Mouse (Mus musculus) forebrain, embryonic 10.5 days (tissue): Measurements from ENCODE around the gene Cdca3. TPM values are rescaled to one million over a fixed set of nuclear protein-coding genes. Genes with fewer than 3 reads are reported as not detected.
A peak's percentile ranks its signal among the peaks of the same experiment; 100 is the strongest.
"Not testable (repeated sequence)": the region's sequence is repeated elsewhere in the genome, so short reads cannot be mapped to it uniquely, and the experiment has no call there.

Experiments
- DNase-seq: peaks from one replicate; pipeline ENCODE4 v3.0.0-alpha.2; 2017; ENCODE audit warnings: low spot score; ENCODE audit errors: extremely low spot score
- H3K27ac ChIP-seq: fragments of 300-500 bp; sonication (generic); 2 replicates; pipeline ENCODE4 v1.5.1; 2016; ENCODE audit warnings: mild to moderate bottlenecking
- H3K27me3 ChIP-seq: fragments of 300-500 bp; sonication (generic); 2 replicates; pipeline ENCODE4 v1.6.1; 2016; ENCODE audit warnings: mild to moderate bottlenecking; ENCODE audit not compliant: poor library complexity, severe bottlenecking
- H3K36me3 ChIP-seq: fragments of 300-500 bp; sonication (generic); replicated peaks from 2 replicates; pipeline ENCODE4 v1.6.1; 2016; ENCODE audit warnings: mild to moderate bottlenecking, moderate library complexity
- H3K4me1 ChIP-seq: fragments of 300-500 bp; sonication (generic); 2 replicates; pipeline ENCODE4 v1.6.1; 2016
- H3K4me3 ChIP-seq: fragments of 300-500 bp; sonication (generic); 2 replicates; pipeline ENCODE4 v1.5.1; 2016; ENCODE audit warnings: mild to moderate bottlenecking, moderate library complexity
- H3K9me3 ChIP-seq: fragments of 300-500 bp; sonication (generic); 2 replicates; pipeline ENCODE4 v1.6.1; 2016; ENCODE audit warnings: mild to moderate bottlenecking, moderate library complexity
- WGBS: fragments of 180-500 bp; shearing (Covaris S2); methylation state at CpG from one replicate; pipeline ENCODE4 v1.1.7; 2016; 5-methylcytosine and 5-hydroxymethylcytosine counted together
- polyA plus RNA-seq: library from polyadenylated mRNA; unstranded; fragments of >200 nt; fragmentation: Nextera tagmentation; extraction: Ambion mirVana; gene quantifications from 2 replicates; pipeline ENCODE4 v1.2.1, GENCODE M21; 2016

The Cdca3 gene
- polyA plus RNA-seq = 271 and 298 TPM in 2 replicates

GRCm38 (mm10) chr6:124828868-124829798 lies at the start of gene Cdca3, which contains the start of gene Usp5:
Gene Cdca3 (plus strand): TSS chr6:124829547.
Gene Usp5 (minus strand): TSS chr6:124829484.
- WGBS = under 1% methylated on average over 55 of the region's 55 CpGs
- Histone ChIP-seq H3K27ac (peak within 1 kb of the TSS; percentile 93), H3K9me3 (no peaks in the 10 kb centered on the region), H3K27me3 (no peaks in the 10 kb centered on the region), H3K36me3 (peaks cover 65% of the 10 kb centered on the region), H3K4me3 (peak within 1 kb of the TSS; percentile 74), H3K4me1 (peaks cover 55% of the 10 kb centered on the region)
- DNase-seq = peak; percentile 99

GRCm38 (mm10) chr6:124779984-124780416 lies 49.3 kb upstream of the Cdca3 start:
- H3K27ac ChIP-seq = peak overlapping the region; percentile 81
- H3K9me3 ChIP-seq = no peaks in the 10 kb centered on the region
- DNase-seq = peak; percentile 67
- 2% methylated on average over 10 of the region's 10 CpGs for WGBS
- peaks cover 30% of the 10 kb centered on the region for H3K27me3 ChIP-seq
- H3K4me3 ChIP-seq = peak overlapping the region; percentile 52
- H3K4me1 ChIP-seq = peaks cover 43% of the 10 kb centered on the region
- no peaks in the 10 kb centered on the region for H3K36me3 ChIP-seq

- peaks cover 30% of the 10 kb centered on the region for H3K27me3 ChIP-seq
- no peak overlapping the region for H3K27ac ChIP-seq
- DNase-seq = no peak
- 89% methylated on average over 7 of the region's 7 CpGs for WGBS
- H3K4me1 ChIP-seq = peaks cover 43% of the 10 kb centered on the region
- no peaks in the 10 kb centered on the region for H3K36me3 ChIP-seq
- H3K9me3 ChIP-seq = no peaks in the 10 kb centered on the region
- no peak overlapping the region for H3K4me3 ChIP-seq
Measured at GRCm38 (mm10) chr6:124780917-124781316, 48.4 kb upstream of the Cdca3 start.

- Histone ChIP-seq H3K4me3 (peak overlapping the region; percentile 29; the same call in 1 of the 2 replicates), H3K27me3 (peaks cover 30% of the 10 kb centered on the region), H3K36me3 (no peaks in the 10 kb centered on the region), H3K4me1 (peaks cover 43% of the 10 kb centered on the region), H3K9me3 (no peaks in the 10 kb centered on the region), H3K27ac (peak overlapping the region; percentile 65)
- WGBS = 26% methylated on average over 6 of the region's 6 CpGs
- peak; percentile 50 for DNase-seq
Measured at GRCm38 (mm10) chr6:124782436-124782835, 46.9 kb upstream of the Cdca3 start.

- DNase-seq = no peak
- WGBS = 67% methylated on average over 8 of the region's 8 CpGs
- Histone ChIP-seq H3K4me1 (peaks cover 12% of the 10 kb centered on the region), H3K27ac (no peak overlapping the region), H3K36me3 (0 out of 2 replicates have a peak, but pooled peaks cover 4% of the 10 kb centered on the region), H3K4me3 (no peak overlapping the region), H3K9me3 (no peaks in the 10 kb centered on the region), H3K27me3 (no peaks in the 10 kb centered on the region)
Measured at GRCm38 (mm10) chr6:124786756-124787420, 42.5 kb upstream of the Cdca3 start.

DNA sequence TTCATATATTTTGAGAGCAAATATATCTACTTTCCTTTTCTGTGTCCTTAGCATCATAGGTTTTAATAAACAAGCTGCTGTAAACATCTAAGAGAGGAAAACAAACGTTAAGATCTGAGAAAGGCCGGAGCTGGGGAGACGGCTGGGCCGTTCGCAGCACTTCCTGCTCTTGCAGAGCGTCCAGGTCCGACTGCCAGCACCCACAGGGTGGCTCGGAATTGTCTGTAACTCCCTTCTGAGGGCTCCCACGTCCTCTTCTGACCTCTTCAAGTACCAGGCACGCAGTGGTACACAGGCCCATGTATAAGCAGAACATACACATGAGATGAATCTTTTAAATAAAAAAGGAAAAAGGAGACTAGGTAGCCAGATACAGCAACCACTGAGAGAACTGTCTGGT lies 41.6 kb upstream of the Cdca3 start:
- Histone ChIP-seq H3K27me3 (no peaks in the 10 kb centered on the region), H3K36me3 (peaks cover 4% of the 10 kb centered on the region; the same call in 1 of the 2 replicates), H3K27ac (no peak overlapping the region), H3K4me1 (peaks cover 4% of the 10 kb centered on the region), H3K9me3 (no peaks in the 10 kb centered on the region), H3K4me3 (no peak overlapping the region)
- 82% methylated on average over 10 of the region's 10 CpGs for WGBS
- no peak for DNase-seq

DNA sequence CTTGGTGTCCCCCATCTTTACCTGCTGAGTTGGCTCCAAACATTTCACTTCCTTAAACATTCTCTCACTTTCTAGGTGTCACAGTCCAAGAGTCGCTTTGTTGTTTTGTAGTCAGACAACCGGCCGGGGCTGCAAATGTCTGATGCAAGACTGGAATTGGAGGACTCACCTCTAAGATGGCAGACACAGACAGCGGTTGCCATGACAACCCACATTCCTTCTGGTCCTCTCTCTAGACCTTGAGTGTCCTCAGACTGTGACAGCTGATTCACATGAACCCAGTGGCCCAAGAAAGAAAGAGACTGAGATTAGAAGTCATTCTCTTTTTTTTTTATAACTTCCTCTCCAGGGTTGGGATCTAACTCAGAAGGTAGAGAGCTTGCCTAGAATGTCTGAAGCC lies 39.8 kb upstream of the Cdca3 start:
- no peaks in the 10 kb centered on the region for H3K27me3 ChIP-seq
- H3K36me3 ChIP-seq = peaks cover 4% of the 10 kb centered on the region; the same call in 1 of the 2 replicates
- no peak overlapping the region for H3K27ac ChIP-seq
- H3K9me3 ChIP-seq = no peaks in the 10 kb centered on the region
- no peak overlapping the region for H3K4me3 ChIP-seq
- WGBS = 92% methylated on average over 4 of the region's 4 CpGs
- no peaks in the 10 kb centered on the region for H3K4me1 ChIP-seq
- no peak for DNase-seq

- no peaks in the 10 kb centered on the region for H3K4me1 ChIP-seq
- H3K36me3 ChIP-seq = peaks cover 4% of the 10 kb centered on the region; the same call in 1 of the 2 replicates
- no peak overlapping the region for H3K27ac ChIP-seq
- H3K27me3 ChIP-seq = no peaks in the 10 kb centered on the region
- DNase-seq = no peak
- WGBS = 81% methylated on average over 4 of the region's 4 CpGs
- no peaks in the 10 kb centered on the region for H3K9me3 ChIP-seq
- H3K4me3 ChIP-seq = no peak overlapping the region
Measured at GRCm38 (mm10) chr6:124790121-124790520, 39.2 kb upstream of the Cdca3 start.

GRCm38 (mm10) chr6:124791911-124792310 lies 37.4 kb upstream of the Cdca3 start:
- H3K4me3 ChIP-seq = no peak overlapping the region
- H3K9me3 ChIP-seq = no peaks in the 10 kb centered on the region
- no peaks in the 10 kb centered on the region for H3K27me3 ChIP-seq
- peaks cover 10% of the 10 kb centered on the region; the same call in 1 of the 2 replicates for H3K36me3 ChIP-seq
- no peaks in the 10 kb centered on the region for H3K4me1 ChIP-seq
- no peak overlapping the region for H3K27ac ChIP-seq
- 86% methylated on average over 3 of the region's 3 CpGs for WGBS
- DNase-seq = no peak

DNA sequence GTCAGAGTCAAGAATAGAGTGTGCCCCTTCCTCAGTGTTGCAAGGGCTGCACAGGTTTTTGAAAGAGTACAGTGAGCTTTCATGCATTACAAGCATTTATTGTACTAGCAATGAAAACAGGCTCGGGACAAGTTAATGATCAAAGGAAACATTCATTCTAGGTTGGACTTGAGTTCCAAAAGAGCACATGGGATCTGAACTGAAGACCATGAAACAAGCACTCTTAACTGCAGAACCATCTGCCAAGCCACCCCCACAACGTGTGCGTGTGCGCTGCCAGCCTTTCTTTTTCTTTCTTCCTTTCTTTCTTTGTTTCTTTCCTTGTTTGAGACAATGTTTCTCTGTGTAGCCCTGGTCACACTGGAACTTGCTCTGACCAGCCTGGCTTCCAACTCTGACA lies 33.6 kb upstream of the Cdca3 start:
- H3K36me3 ChIP-seq = peaks cover 5% of the 10 kb centered on the region; the same call in 1 of the 2 replicates
- no peaks in the 10 kb centered on the region for H3K9me3 ChIP-seq
- WGBS = 80% methylated on average over 4 of the region's 4 CpGs
- H3K4me3 ChIP-seq = no peak overlapping the region
- DNase-seq = no peak
- no peaks in the 10 kb centered on the region for H3K4me1 ChIP-seq
- no peak overlapping the region for H3K27ac ChIP-seq
- H3K27me3 ChIP-seq = no peaks in the 10 kb centered on the region

DNA sequence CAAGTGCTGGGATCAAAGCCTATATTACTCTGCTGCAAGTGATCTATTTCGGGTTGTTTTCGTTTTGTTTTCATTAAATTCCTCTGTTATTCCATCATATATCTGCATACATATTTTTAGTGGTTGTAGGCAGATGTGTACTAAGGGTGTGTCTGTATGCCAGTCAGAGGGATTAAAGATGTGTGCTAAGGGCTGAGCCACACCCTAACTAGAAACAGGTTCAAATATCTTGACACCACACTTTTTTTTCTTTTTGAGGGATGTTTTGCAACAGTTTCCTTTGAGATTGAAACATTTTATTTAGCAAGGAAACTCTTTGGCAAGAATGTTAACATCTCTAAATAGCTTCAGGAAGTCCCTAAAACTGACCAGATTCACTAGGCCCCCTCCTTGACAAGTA lies 33.1 kb upstream of the Cdca3 start:
- no peaks in the 10 kb centered on the region for H3K27me3 ChIP-seq
- WGBS = 94% methylated on average over 2 of the region's 2 CpGs
- no peak for DNase-seq
- no peak overlapping the region for H3K4me3 ChIP-seq
- H3K4me1 ChIP-seq = no peaks in the 10 kb centered on the region
- H3K27ac ChIP-seq = no peak overlapping the region
- H3K9me3 ChIP-seq = no peaks in the 10 kb centered on the region
- H3K36me3 ChIP-seq = peaks cover 5% of the 10 kb centered on the region; the same call in 1 of the 2 replicates

GRCm38 (mm10) chr6:124802400-124802799 lies 26.9 kb upstream of the Cdca3 start:
- not testable (repeated sequence) for DNase-seq, H3K9me3 ChIP-seq, H3K36me3 ChIP-seq, H3K27me3 ChIP-seq
- Histone ChIP-seq H3K4me3 (peak overlapping the region; percentile 25), H3K4me1 (peaks cover 26% of the 10 kb centered on the region), H3K27ac (peak overlapping the region; percentile 74)
- WGBS = 5% methylated on average over 6 of the region's 9 CpGs
